Mouse (Mus musculus) fat pad, adult 2 months (tissue): ENCODE results near the gene Farp1.

Source experiments
- DNase-seq: peaks from one replicate; pipeline ENCODE4 v3.0.0-alpha.2; 2011; ENCODE audit warnings: low read depth, low spot score; ENCODE audit errors: extremely low read depth

Gene Farp1

DNA sequence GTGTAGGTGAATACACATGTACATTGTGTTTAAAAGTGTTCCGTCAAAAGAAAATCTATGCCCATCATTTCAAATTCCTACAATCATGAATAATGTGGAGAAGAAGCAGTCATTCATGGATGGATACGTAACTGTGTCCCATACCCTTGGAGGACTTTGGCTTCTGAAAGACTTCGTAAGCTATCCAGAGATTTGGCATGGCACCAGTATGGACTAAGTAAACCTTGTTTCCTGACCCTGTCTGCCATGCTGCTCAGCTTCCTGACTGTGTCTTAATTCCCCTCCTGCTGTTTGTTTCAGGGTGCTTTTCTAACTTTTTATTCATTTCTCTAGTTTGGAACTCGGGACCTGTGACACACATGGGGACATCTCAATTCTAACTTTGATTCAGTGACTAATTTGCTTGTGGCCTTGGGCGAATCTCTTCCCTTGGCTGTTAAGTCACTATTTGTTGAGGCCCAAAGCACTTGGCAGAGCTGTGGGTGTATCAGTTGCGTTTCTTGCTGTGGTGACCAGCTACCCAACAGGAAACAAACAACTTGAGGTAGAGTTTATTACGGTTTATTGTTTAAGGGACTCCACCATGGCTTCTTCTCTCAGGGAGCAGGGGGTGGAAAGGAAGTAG lies 108.9 kb downstream of the Farp1 start:
- no peak for DNase-seq

DNA sequence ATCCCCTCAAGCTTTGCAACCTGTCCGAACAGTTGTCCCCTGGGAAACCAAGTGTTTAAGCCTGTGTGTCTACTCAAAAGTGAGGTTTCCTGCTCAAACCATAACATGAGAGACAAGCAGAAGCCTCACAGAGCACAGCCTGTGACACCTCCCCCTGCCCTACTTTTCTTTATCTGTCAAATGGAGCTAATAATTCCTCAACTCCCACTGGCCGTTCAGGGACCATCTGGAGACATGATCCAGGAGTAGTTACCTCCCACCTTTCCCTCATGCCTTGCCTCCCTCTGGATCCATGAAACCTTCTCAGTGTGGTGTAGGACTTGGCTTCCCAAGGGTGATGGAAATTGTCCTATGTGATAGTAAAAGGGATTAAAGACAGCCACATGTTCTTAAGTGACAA lies 109.5 kb downstream of the Farp1 start:
- no peak for DNase-seq

- DNase-seq = no peak
Measured at GRCm38 (mm10) chr14:121145291-121145690, 110.3 kb downstream of the Farp1 start.

GRCm38 (mm10) chr14:121145698-121146097 lies 110.7 kb downstream of the Farp1 start:
- DNase-seq = no peak

DNA sequence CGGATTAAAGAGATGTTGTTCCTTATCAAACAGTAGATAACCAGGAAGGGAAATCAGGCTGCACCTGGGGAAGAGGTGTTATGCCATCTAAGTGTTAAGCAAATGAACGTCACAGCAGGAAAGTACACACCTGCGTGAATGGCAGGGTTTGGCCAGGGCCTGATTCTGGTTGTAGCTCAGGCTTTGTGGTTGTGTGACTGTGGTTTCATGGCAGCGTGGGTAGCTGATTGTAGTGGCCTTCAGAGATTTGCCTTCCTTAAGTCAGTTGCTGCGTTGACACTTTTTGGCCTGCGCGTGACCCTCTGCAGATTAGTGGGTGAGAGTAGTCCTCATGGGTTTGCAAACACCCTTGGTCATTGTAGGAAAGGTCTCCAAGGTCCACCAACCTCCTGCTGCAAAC lies 111.2 kb downstream of the Farp1 start:
- DNase-seq = no peak

GRCm38 (mm10) chr14:121147026-121147425 lies 112.0 kb downstream of the Farp1 start:
- no peak for DNase-seq

DNA sequence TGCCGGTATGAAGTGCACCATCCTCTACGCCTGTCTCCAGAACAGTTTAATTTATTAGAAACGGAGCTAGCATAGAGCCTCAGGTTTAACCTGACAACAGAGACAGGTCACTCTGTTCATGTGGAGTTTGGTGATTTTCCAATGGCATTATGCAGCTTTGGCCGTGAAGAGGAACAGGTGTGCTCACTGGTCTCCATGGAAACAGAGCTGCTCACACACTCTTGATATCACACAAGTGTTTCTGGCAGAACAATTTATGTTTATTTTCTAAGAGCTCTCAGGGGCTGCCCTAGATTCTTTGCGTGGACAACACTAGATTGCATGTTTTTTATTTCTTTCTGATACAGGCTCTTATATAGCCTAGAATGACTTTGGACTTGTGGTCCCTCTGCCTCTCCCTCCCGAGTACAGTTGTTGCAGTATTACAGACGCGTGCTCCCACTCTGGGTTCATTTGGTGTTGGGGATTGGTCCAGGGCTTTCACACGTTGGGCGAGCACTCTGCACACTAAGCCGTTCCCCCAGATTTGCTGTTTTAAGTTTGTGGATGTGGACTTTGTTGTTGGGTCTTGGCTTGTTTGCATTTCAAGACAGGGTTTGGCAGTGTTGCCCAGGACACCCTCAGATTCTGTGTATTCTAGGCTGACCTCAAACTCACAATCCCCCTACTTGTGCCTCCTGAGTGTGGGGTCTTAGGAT lies 113.2 kb downstream of the Farp1 start:
- no peak for DNase-seq

DNA sequence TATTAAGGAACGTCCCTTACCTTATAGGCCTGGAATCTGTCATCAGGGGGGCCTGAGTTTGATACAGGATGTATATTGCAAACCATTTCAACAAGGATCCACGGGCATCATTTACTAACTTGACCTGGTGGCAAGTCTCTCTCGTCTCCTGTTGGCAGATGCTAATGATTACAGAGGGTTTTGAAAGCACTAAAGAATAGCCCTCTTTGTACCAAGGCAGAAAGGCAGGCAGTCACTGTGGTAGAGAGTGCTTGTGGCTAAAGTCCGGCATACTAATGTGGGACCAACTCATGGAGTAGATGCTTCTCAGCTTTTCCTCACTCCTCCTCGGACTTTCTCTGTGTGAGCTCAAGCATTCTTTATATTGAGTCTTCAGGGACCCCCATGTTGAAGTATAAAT lies 115.0 kb downstream of the Farp1 start:
- DNase-seq = no peak

GRCm38 (mm10) chr14:121151837-121152236 lies 116.8 kb downstream of the Farp1 start:
- DNase-seq = no peak

DNA sequence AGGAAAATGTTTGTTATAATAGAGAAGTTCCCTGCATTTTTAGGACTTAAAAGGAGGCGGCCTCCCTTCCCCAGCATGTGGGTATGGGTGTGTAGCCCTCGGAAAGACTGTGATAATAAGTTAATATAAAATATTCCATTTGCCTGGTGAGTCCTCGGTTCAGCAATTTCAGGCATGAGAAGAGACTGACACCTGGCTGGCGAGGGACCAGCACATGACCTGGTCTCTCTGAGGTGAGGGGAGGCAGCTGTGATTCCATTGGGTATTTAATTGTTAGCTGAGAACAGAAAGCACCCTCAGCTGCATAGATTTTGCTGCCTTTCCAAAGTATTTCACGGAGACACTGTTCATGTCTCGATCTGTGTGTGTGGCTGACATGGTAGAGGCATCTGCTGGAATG lies 117.8 kb downstream of the Farp1 start:
- no peak for DNase-seq

- no peak for DNase-seq
Measured at GRCm38 (mm10) chr14:121153260-121153659, 118.3 kb downstream of the Farp1 start.

DNA sequence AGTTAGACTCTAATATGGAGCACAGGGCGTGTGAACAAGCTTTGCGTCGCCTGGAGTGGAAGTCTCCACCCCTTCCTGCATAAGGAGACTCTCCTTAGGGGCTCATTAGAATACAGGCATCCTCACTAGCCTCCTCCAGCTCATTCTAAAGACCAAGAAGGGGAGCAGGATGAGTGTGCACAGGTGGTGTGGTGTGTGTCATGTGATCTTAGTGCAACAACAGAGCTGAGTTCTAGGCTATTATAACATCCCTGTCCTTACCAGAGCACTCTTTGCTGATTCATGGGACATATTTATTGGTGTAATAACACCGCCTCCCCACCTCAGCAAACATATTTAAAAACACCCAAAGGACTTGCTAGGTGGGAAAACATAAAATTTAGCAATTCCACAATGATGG lies 120.2 kb downstream of the Farp1 start:
- no peak for DNase-seq

GRCm38 (mm10) chr14:121158616-121159015 lies 123.6 kb downstream of the Farp1 start:
- no peak for DNase-seq

- DNase-seq = no peak
Measured at GRCm38 (mm10) chr14:121162822-121163221, 127.8 kb downstream of the Farp1 start.

DNA sequence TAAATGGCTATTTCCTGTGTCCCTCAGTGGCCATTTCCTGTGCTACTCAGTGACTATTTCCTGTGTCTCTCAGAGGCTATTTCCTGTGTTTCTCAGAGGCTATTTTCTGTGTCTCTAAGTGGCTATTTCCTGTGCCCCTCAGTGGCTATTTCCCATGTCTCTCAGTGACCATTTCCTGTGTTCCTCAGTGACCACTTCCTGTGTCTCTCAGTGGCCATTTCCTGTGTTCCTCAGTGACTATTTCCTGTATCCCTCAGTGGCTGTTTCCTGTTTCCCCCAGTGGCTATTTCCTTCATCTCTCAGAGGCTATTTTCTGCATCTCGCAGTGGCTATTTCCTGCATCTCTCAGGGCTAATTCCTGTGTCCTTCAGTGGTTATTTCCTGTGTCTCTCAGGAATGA lies 129.9 kb downstream of the Farp1 start:
- DNase-seq = no peak

DNA sequence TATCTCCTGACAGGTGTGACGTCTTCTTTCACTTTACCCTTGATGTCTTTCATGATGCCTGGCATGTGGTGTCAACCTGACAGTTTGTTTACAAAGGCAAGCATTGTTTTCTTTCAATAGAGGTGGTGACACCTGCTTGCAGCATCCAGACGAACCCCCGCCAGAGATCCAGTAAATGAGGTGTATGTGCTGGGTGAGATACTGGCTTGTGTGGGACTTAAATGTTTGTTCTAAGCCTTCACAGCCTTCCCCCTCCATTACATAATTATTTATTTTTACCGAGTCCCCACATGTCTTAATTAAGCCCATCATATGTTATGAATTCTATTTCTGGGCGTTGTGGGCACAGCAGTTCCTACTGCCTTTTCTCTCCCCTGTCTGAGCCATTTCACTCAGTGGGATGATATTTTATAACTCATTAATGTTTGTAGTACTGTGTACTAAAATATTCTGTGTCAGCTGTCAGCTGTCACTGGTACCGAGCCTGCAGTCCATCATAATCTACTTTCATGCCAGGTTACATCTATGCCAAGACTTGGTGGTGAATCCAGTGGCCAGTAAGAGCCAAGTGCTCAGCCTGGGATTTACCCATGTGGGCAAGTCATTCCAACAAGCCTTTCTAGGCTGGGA lies 130.5 kb downstream of the Farp1 start:
- no peak for DNase-seq

DNA sequence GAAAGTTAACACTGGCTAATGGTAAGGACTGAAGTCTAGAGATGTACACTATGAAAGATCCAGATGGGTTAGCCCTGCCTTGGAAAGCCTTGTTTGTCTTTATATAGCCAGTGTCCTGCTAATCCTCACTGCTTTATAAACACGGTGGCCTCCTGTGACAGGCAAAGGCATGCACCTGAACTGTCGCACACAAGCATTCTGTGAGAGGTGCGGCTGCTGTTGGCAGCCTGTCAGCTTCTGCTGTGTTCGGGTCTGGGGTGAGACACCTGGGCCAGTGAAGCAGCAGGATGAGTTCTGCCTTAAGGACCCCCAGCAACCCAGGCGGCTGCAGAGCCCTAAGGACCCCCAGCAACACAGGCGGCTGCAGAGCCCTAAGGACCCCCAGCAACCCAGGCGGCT lies 131.0 kb downstream of the Farp1 start:
- DNase-seq = no peak

DNA sequence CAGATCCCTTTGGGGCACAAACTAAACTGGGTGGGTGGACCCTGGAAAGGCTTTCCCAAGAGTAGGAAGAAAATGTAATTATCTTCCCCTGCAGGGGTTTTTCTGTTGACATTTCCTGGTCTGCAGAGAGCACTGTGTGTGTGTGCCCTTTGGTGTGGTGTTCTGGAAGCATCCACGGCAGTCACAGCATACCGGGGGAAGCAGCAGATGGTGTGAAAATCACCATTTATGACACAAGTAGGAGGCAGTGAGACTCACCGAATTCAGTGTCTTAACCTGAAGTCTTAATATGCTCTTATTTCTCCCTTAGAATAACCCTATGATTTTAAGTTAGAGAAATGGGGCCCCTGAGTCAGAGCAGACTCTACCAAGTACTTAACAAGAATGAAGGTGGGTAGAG lies 133.7 kb downstream of the Farp1 start:
- DNase-seq = no peak

DNA sequence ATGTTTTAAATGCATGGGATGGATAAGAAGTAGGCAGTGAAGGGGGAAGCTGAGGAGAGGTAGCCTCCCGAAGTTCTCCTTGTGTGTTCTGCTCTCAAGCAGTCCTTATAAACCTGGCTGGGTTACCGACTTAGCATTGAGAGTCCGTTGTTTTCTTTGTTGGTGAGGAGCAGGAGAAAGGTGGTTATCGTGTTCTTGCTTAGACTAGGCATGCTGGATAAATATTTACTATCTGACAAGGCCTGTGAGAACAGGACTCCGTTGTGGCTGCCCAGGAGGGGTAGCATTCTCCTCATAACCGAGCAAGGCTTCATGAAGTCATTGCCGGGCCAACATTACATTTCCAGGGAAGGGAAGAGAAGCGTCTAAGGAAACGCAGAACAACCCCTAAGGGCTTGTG lies 135.3 kb downstream of the Farp1 start:
- DNase-seq = no peak

GRCm38 (mm10) chr14:121172065-121173036 lies 137.4 kb downstream of the Farp1 start:
- DNase-seq = no peak

DNA sequence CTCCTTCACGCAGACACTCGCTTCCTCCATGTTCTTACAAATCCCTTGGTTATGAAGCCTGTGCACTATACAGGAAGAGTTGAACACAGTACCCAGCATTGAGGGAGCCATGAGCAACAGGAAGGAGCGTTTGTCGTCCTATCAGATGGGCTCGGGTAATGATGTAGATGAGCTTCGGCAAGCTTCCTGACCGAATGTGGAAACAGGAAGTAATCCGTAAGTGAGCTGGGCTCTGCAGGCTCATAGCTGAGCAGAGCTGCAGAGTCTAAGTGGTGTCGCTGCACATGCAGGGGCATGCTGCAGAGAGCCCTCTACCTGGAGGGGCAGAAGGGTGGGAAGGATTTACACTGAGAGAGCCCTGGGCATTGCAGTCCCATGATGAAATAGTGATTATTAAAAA lies 140.4 kb downstream of the Farp1 start:
- DNase-seq = no peak
